21 mouse cellular contexts compared by ENCODE assay signal in genomic region chr5:128871706-128872105, GRCm38 (mm10).
DNase-seq lines count a peak whose midpoint lies in the region; TF ChIP-seq lines count a peak whose summit lies in the region.
"Had no signal": no experiment of that assay in that cellular context is flagged by ENCODE, and none has a peak within 500 bp of the region (broad histone marks: within the 10 kb centered on the region; RNA-seq: fewer than 3 reads in every experiment).

No protein-coding gene starts in this region.

- H3K9ac ChIP-seq in ES-E14 (ENCODE audit: insufficient read depth, low read depth, low read length, poor library complexity, severe bottlenecking), result no peak overlapping the region
- H3K9ac ChIP-seq: embryonic facial prominence, embryonic 13.5 days; embryonic facial prominence, embryonic 15.5 days; forebrain, embryonic 12.5 days had no signal

- no peaks in the 10 kb centered on the region for H3K4me1 ChIP-seq in ES-E14 (ENCODE audit: control insufficient read depth in 2 of 2, insufficient read depth in 2 of 2, low read length in 2 of 2, poor library complexity in 1 of 2)
- H3K4me1 ChIP-seq: embryonic facial prominence, embryonic 13.5 days; embryonic facial prominence, embryonic 15.5 days; forebrain, embryonic 10.5 days; forebrain, embryonic 12.5 days had no signal

- in situ Hi-C loops in ES-E14 (cut with MboI; ENCODE audit: low sequenced_read_pairs in 2 of 2, unreplicated experiment in 2 of 2), result no loop called here

- no peak overlapping the region for H3K4me3 ChIP-seq in ES-E14 (ENCODE audit: insufficient read depth in 1 of 2, low read depth in 1 of 2, low read length in 2 of 2, poor library complexity in 1 of 2, severe bottlenecking in 1 of 2)
- H3K4me3 ChIP-seq: embryonic facial prominence, embryonic 13.5 days; embryonic facial prominence, embryonic 15.5 days; erythroblast, embryonic 14.5 days; forebrain, embryonic 10.5 days; forebrain, embryonic 12.5 days had no signal

- H3K36me3 ChIP-seq in ES-E14 (ENCODE audit: control insufficient read depth, insufficient read depth, low read length, poor library complexity, severe bottlenecking), result no peaks in the 10 kb centered on the region
- H3K36me3 ChIP-seq: embryonic facial prominence, embryonic 13.5 days; embryonic facial prominence, embryonic 15.5 days; forebrain, embryonic 10.5 days; forebrain, embryonic 12.5 days; G1E had no signal

- DNase-seq in ES-E14 (ENCODE audit: low read depth, low spot score) (no peak), R1 (ENCODE audit: low read depth, low spot score) (peak; percentile 36)
- DNase-seq in brain, adult 2 months (ENCODE audit: low read depth, low spot score), result peak; percentile 55
- no peak for DNase-seq in layer of hippocampus, postnatal 10 days (ENCODE audit: low spot score in 2 of 2)
- no peak for DNase-seq in adrenal gland, postnatal 36 days
- no peak for DNase-seq in thymus, adult 18-20 months
- DNase-seq: adrenal gland, adult 8-10 months; adrenal gland, postnatal 14 days; cerebellum, adult 11 months; cerebellum, adult 18-20 months; cerebellum, adult 8-10 months; cerebellum, adult 9-11 months; cerebellum, postnatal 14 days; cerebellum, postnatal 36 days; embryo, embryonic 11 days had no signal

- H3K9me3 ChIP-seq in ES-E14 (ENCODE audit: control insufficient read depth, insufficient read depth, low read depth, low read length), result no peaks in the 10 kb centered on the region
- H3K9me3 ChIP-seq: embryonic facial prominence, embryonic 13.5 days; embryonic facial prominence, embryonic 15.5 days; forebrain, embryonic 10.5 days; forebrain, embryonic 12.5 days had no signal

- no peak overlapping the region for H3K27ac ChIP-seq in ES-E14 (ENCODE audit: insufficient read depth, low read depth, low read length, poor library complexity, severe bottlenecking)
- H3K27ac ChIP-seq: embryonic facial prominence, embryonic 13.5 days; embryonic facial prominence, embryonic 15.5 days; forebrain, embryonic 10.5 days; forebrain, embryonic 12.5 days had no signal

TF ChIP-seq in ES-E14, 5 proteins besides CTCF, POLR2A, EP300 and RAD21:
- TF ChIP-seq MAFK (IDR thresholded peaks at IDR 0.05; ENCODE audit: insufficient read depth, low read depth, low read length) (no peak), CHD2 (IDR thresholded peaks at IDR 0.05; ENCODE audit: low read depth, low read length) (0 out of 2 replicates have a peak, but pooled peaks have one; percentile 65)

Comparison
In these comparisons a context has a peak if more than half of its experiments do, and no peak if none do; other contexts are left out.
1. DNase-seq: peak in R1 (single experiment) and brain, adult 2 months (single experiment); none in ES-E14 (single experiment), layer of hippocampus, postnatal 10 days (0 of 2), adrenal gland, postnatal 36 days (0 of 2) and thymus, adult 18-20 months (0 of 2).